Mouse (Mus musculus) gastrocnemius, adult 2 months (tissue): ENCODE measurements around the gene Suclg2. TPM values are rescaled to one million over a fixed set of nuclear protein-coding genes. Genes with fewer than 3 reads are reported as not detected.

ENCODE experiments used
- DNase-seq: peaks from one replicate; pipeline ENCODE4 v3.0.0; 2022
- H3K27ac ChIP-seq: fragments of 200-600 bp; 2 replicates; pipeline ENCODE4 v1.8.1; 2022; ENCODE audit warnings: mild to moderate bottlenecking
- H3K4me3 ChIP-seq: fragments of 200-600 bp; 2 replicates; pipeline ENCODE4 v1.8.1; 2022; ENCODE audit warnings: mild to moderate bottlenecking, moderate library complexity
- CTCF ChIP-seq: fragments of 200-600 bp; IDR thresholded peaks from 2 replicates; pipeline ENCODE4 v1.8.1; 2022; ENCODE audit warnings: antibody characterized with exemption, mild to moderate bottlenecking, moderate library complexity
- intact Hi-C: fragments of 180-260 bp; cut with DNase I; formaldehyde crosslinking; loops from one replicate; pipeline ENCODE4 v1.15.1; 2025
- total RNA-seq, 2 experiments: library from RNA; stranded (reverse); gene quantifications; 2 replicates each; pipeline ENCODE4 v1.2.3; 2021

The Suclg2 gene
- total RNA-seq, 2 experiments from 2014 or later = 43.0 to 66.2 TPM

DNA sequence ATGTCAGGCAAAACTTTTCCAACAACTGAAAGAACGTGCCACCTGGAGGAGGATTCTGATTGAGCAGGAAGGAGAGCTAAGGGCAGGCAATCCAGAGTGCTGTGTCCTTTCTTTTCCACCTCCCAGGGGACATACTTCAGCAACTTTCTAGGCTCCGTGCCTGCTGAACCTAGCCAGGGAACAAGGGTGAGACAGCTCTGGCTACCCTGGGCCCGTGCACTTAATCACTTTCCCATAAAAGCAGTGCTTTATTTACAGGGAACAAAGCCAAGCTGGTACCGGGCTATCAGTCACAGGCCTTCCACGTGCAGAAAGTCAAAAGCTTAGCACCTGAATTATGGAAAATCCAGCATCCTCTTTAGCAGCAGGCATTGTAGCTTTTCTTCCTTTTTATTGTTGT, 5.4 kb downstream of the Suclg2 start:
- DNase-seq = peak; percentile 59
- peak; percentile 8; the same call in 1 of the 2 replicates for TF ChIP-seq CTCF
- intact Hi-C loops = no loop called here
- Histone ChIP-seq H3K4me3 (no peak overlapping the region), H3K27ac (peak overlapping the region; percentile 54; the same call in 1 of the 2 replicates)

DNA sequence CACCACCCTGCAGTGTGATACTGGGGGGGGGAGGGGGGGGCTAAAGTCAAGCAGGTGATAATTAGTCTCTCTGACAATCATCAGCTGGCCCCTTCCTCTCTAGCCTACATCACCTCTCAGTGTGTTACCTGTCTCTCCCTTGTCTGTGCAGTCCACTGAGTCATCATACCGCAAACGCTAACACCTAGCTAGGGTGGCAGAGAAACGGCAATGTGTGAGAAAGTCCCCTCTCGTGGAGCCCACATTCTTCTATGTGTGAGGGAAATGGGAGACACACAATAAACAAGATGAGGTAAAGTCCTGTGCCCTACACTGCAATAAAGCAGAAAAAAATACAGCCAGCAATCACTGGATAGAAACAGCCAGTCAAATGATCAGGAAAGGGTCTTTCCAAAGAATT, 6.5 kb downstream of the Suclg2 start:
- intact Hi-C loops = no loop called here
- no peak for TF ChIP-seq CTCF
- Histone ChIP-seq H3K27ac (no peak overlapping the region), H3K4me3 (no peak overlapping the region)
- DNase-seq = no peak

DNA sequence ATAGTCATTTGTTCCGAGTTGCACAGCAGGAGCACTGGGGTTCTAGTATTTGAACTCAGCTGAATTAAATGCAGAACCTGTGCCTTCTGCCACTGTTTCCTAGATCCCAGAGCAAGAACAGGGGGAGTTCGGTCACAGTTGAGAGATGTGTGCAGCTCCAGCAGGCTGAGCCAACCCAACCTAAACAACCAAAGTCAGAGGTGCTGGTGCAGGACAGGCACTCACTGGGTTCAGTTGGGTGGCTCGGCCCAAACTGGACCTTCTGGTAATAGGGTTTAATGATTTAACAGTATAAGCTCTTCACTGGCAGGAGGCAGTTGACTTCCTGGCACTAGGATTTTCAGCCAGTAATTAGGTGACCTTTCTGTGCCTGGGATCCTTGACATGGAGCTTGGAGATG, 6.9 kb downstream of the Suclg2 start:
- no peak for TF ChIP-seq CTCF
- H3K4me3 ChIP-seq = no peak overlapping the region
- intact Hi-C loops = no loop called here
- H3K27ac ChIP-seq = no peak overlapping the region
- no peak for DNase-seq

DNA sequence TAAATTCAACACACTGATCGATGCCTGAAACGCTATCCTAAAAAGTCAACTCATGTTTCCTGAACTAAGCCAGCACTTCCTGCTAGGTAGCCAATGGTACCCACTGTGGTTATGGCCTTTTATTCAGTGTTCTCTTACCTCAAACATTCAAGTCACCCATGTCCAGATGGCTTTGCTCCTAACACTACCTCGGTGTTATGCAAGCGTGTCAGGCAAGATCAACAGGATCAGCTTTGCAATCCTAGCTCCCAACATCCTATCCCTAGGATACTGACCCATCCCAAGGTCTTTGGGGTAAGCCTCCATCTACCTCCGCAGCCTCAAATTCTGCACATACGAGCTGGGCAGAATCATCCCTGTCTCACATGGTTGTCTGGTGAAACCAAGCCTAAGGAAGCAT, 7.7 kb downstream of the Suclg2 start:
- Histone ChIP-seq H3K4me3 (no peak overlapping the region), H3K27ac (no peak overlapping the region)
- DNase-seq = no peak
- TF ChIP-seq CTCF = no peak
- intact Hi-C loops = no loop called here

DNA sequence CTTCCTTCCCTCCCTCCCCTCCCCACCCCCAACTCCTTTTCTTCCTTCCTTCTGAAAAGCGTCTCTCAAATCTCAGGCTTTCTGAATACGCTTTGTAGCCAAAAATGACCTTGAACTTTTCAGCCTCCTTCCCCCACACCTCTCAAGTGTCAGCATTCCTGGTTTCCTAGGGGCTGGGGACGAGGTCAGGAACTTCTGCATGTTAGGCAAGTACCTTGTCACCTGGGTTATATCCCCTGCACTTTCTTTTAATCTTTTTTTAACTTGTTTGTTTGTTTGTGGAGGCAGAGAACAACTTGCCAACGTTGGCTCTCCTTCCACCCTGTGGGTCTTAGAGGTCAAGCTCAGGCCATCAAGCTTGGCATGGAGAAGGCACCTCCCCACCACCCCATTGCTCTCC, 9.1 kb downstream of the Suclg2 start:
- Histone ChIP-seq H3K4me3 (no peak overlapping the region), H3K27ac (no peak overlapping the region)
- intact Hi-C loops = no loop called here
- no peak for TF ChIP-seq CTCF
- no peak for DNase-seq

DNA sequence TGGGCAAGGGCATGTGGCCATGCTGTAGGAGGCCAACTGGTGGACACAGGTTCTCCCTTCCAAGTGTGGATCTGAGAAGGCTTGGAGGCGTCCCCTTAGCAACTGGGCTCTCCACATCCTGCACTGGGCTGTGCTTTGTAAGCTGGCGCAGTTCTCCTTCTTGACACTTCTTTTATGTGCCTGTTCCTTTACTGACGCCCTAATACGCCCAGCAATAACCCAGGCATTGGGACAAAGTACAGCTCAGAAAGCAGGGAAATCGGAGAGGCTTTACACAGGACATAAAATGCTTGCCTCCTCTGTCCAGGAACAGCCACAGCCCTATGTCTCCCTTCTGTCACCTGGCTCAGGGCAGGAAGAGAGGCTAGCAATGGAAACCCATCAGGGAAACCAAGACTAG, 9.5 kb downstream of the Suclg2 start:
- intact Hi-C loops = no loop called here
- no peak overlapping the region for H3K4me3 ChIP-seq
- TF ChIP-seq CTCF = no peak
- DNase-seq = no peak
- H3K27ac ChIP-seq = 0 out of 2 replicates have a peak overlapping the region, but pooled peaks have one; percentile 13

DNA sequence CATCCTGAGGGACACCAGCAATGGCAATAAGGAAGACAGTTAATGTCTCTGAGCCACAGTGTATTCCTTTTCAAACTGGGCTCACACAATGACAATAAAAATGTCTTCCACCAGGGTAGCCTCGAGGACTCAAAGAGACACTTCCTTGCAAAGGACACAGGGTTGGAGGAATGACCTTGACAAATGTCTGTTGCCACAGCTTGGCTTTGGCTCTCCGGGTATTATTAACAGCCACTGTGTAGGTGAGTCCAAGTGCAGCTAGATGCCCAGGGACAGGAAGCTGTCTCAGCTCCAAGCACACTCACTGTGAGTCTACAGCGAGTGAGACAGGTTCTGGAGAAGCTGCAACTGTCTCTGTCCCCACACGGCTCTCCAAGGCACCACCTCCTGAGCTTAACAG, 14.0 kb downstream of the Suclg2 start:
- DNase-seq = no peak
- no peak overlapping the region for H3K27ac ChIP-seq
- TF ChIP-seq CTCF = no peak
- intact Hi-C loops = no loop called here
- H3K4me3 ChIP-seq = no peak overlapping the region

DNA sequence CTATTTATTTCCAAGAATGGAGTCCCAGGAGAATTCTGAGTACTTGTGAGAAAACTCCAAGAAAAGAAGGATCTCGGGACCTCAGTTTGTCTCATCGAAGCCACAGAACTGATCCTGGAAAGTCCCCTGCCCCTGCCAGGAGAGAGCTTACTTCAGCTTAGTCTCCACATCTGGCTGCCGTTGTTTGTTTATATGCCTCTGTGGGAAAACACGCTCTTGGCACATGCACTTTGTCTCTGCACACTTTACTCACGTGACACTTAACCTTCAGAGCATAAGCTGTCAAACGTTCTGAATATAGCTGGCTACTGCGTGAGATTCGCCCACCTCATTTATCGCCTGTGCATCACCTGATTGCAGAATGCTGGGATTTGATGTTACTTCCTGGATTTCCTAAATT, 16.4 kb downstream of the Suclg2 start:
- no peak overlapping the region for H3K4me3 ChIP-seq
- DNase-seq = no peak
- intact Hi-C loops = no loop called here
- no peak for TF ChIP-seq CTCF
- H3K27ac ChIP-seq = no peak overlapping the region

DNA sequence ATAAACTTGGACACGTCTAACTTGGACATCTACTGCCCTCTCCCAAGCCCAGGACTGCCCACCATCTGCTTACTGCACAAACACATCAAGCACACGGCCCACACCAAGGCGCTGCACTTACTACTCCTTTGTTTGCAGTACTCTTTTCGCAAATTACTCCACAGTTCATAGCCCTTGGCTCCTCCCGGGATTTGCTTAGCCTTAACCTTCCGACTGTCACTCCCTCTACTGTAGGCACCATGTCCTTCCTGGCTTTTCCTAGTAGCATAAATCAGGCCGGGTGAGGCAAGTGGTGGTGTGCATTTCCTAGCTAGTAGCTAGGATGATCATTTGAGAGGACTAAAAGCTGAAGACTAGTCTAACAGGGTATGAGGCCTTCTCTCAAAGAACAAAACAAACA, 16.8 kb downstream of the Suclg2 start:
- no peak for DNase-seq
- H3K27ac ChIP-seq = no peak overlapping the region
- H3K4me3 ChIP-seq = no peak overlapping the region
- no peak for TF ChIP-seq CTCF
- intact Hi-C loops = no loop called here

DNA sequence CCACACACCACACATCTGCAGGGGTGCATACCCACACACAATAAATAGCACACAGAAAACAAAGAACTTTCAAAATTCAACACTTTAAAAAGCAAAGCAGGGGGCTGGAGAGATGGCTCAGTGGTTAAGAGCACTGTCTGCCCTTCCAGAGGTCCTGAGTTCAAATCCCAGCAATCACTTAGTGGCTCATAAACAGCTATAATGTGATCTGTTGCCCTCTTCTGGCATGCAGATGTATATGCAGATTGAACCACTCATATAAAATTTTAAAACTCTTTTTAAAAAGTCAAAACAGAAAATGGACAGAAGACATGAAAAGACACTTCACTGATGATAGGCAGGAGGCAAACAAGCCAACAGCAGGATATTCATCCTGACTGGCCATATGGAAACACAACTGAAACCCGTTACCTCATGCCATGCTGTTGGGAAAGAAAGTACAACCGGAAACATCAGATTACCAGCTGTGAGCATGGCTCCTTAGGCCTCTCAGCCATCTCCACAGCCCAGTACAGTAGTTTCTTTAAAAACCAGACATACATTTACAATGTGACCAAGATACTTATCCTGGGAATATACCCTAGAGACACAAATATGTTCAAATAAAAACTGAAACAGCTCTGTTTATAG, 17.5 kb downstream of the Suclg2 start:
- no peak overlapping the region for H3K27ac ChIP-seq
- intact Hi-C loops = no loop called here
- no peak overlapping the region for H3K4me3 ChIP-seq
- no peak for DNase-seq
- peak; percentile 22; the same call in 1 of the 2 replicates for TF ChIP-seq CTCF

DNA sequence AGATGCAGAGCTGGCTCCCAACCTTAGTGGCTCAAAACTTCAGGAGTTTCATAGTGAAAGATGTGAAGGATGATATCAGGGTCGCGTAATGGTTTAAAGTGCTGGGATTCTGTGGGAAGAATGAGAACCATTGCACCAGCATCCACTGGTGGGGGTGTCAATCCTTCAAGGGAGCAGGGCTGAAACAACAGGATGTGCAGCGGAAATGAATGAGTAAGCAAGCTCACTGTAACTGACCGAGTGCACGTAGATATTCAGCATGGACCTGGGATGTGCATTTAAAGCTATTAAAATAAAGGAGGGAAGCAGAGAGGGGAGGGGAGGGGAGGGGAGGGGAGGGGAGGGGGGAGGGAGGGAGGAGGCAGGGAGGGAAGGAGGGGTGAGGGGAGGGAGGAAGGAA, 18.4 kb downstream of the Suclg2 start:
- Histone ChIP-seq H3K27ac (no peak overlapping the region), H3K4me3 (no peak overlapping the region)
- no peak for DNase-seq
- intact Hi-C loops = no loop called here
- no peak for TF ChIP-seq CTCF

DNA sequence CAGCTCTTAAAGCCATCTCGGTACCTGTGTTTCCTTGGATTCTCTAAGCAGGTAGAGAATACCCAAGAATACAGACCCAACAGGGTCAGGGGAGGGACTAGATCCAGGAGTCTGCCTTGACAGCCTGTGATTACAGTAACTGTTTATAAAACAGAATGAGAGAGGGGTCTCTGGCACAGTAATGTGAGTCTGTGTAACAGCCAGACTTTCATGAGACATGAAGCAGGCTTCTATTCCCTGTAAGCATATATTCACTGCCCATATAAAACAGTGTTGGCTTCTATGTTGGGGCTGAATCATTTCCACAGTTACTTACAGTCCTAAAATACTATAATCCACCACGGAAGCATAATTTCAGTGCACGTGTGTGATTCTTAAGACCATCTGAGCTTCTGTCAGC, 19.3 kb downstream of the Suclg2 start:
- no peak for TF ChIP-seq CTCF
- Histone ChIP-seq H3K4me3 (no peak overlapping the region), H3K27ac (no peak overlapping the region)
- DNase-seq = no peak
- intact Hi-C loops = no loop called here

DNA sequence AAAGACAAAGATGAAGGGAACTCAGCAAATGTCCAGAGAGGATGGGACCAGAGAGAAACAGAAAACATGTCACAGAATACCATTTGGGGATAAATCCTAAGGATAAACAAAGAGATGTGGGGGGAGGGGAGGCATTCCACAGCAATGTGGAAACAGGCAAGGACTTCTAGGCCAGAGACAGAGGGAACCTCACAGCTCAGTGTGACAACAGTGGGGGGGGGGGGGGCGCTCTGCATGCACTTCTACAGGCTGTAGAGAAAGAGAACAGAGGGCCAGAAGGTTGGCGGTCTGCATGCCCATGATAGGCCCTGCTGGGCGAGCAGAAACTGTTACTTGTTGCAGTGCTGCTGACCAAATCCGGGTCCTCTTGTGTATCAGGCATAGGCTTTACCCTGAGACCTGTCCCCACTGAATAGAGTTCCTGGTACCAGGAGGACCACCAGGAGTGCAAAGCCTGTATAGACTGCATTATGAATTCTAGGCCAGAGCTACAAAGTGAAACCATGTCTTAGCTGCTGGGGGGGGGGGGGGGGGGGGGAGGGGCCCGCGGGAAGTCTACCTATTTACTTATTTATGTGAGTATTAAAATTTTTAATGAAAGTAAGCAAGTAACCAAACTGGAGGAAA, 20.0 kb downstream of the Suclg2 start:
- Histone ChIP-seq H3K4me3 (no peak overlapping the region), H3K27ac (no peak overlapping the region)
- no peak for DNase-seq
- intact Hi-C loops = no loop called here
- TF ChIP-seq CTCF = no peak

DNA sequence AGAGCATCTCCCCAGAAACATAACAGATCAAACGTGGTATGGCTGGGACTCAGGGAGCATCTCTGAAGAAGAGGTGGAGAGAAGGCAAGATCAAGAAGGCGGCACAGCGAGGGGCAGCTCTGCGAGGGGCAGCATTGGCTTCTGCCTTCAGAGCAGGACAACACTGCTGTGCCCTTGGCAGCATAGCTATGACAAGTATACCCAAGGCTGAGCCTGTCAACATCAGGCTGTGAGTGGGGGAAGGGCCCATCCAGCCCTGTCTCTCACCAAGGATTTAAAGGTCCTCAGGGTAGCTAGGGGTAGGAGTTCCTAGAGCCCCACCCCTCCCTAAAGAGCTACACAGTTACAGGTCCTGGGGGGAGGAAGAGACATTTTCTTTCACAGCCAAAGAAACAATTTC, 23.7 kb downstream of the Suclg2 start:
- TF ChIP-seq CTCF = no peak
- Histone ChIP-seq H3K27ac (no peak overlapping the region), H3K4me3 (no peak overlapping the region)
- DNase-seq = no peak
- intact Hi-C loops = no loop called here
